Mouse (Mus musculus): ENCODE results near the gene Tubgcp3.

GRCm38 (mm10) chr8:12703597-12703996 is 31.5 kb upstream of the Tubgcp3 start:
- TF ChIP-seq CTCF (conservative IDR thresholded peaks at IDR 0.05; ENCODE audit: low read length) (no peak), POU5F1 (IDR thresholded peaks at IDR 0.05; ENCODE audit: borderline replicate concordance, low read length) (no peak), NANOG (IDR thresholded peaks at IDR 0.05; ENCODE audit: borderline replicate concordance, low read length) (no peak)

Measured in E14TG2a.4 (cell line).